Mouse (Mus musculus) ES-CJ7 (cell line): ENCODE results near the gene Olfr1418.

Experiments
- DNase-seq: peaks from one replicate; pipeline ENCODE4 v3.0.0; 2011; ENCODE audit warnings: low read depth, low spot score

Olfr1418 gene

GRCm38 (mm10) chr19:11810856-11811255 lies 50.0 kb downstream of the Olfr1418 start:
- DNase-seq, result no peak

GRCm38 (mm10) chr19:11810003-11810758 lies 50.7 kb downstream of the Olfr1418 start:
- no peak for DNase-seq

- DNase-seq, result no peak
Measured at GRCm38 (mm10) chr19:11808452-11808851, 52.4 kb downstream of the Olfr1418 start.

- DNase-seq, result peak; percentile 21
Measured at GRCm38 (mm10) chr19:11807822-11808221, 53.0 kb downstream of the Olfr1418 start.

- peak; percentile 34 for DNase-seq
Measured at GRCm38 (mm10) chr19:11807251-11807650, 53.6 kb downstream of the Olfr1418 start.

- peak; percentile 25 for DNase-seq
Measured at GRCm38 (mm10) chr19:11804423-11804822, 56.4 kb downstream of the Olfr1418 start.
